Mouse (Mus musculus): ENCODE results near the gene Hif3a.
"Not testable (repeated sequence)": the region's sequence is repeated elsewhere in the genome, so short reads cannot be mapped to it uniquely, and the experiment has no call there.

Gene Hif3a

GRCm38 (mm10) chr7:17062389-17062788 lies at the start of gene Hif3a:
Gene Hif3a, minus strand, starts transcription at chr7:17062427.
- DNase-seq, result peak; percentile 90

GRCm38 (mm10) chr7:17101631-17102030 lies 39.4 kb upstream of the Hif3a start:
- not testable (repeated sequence) for DNase-seq

- DNase-seq, result peak; percentile 8
Observed at GRCm38 (mm10) chr7:17091280-17091679, 29.1 kb upstream of the Hif3a start.

GRCm38 (mm10) chr7:17090058-17090585 lies 27.9 kb upstream of the Hif3a start:
- no peak for DNase-seq

GRCm38 (mm10) chr7:17087731-17088130 lies 25.5 kb upstream of the Hif3a start:
- no peak for DNase-seq

GRCm38 (mm10) chr7:17082766-17083165 lies 20.5 kb upstream of the Hif3a start:
- no peak for DNase-seq

GRCm38 (mm10) chr7:17078076-17078654 lies 15.9 kb upstream of the Hif3a start:
- DNase-seq, result no peak

GRCm38 (mm10) chr7:17076542-17076941 lies 14.3 kb upstream of the Hif3a start:
- no peak for DNase-seq

- DNase-seq, result peak; percentile 89
Observed at GRCm38 (mm10) chr7:17073904-17074615, 11.8 kb upstream of the Hif3a start, which contains the start of gene Psg16. Gene Psg16, plus strand, starts transcription at chr7:17074040.

GRCm38 (mm10) chr7:17073513-17073903 lies 11.3 kb upstream of the Hif3a start:
- no peak for DNase-seq

GRCm38 (mm10) chr7:17067651-17068050 lies 5.4 kb upstream of the Hif3a start:
- DNase-seq, result not testable (repeated sequence)

GRCm38 (mm10) chr7:17067000-17067399 lies 4.8 kb upstream of the Hif3a start:
- DNase-seq, result no peak

GRCm38 (mm10) chr7:17066412-17066811 lies 4.2 kb upstream of the Hif3a start:
- peak; percentile 83 for DNase-seq

GRCm38 (mm10) chr7:17065620-17066019 lies 3.4 kb upstream of the Hif3a start:
- DNase-seq, result no peak

- DNase-seq, result peak; percentile 48
Observed at GRCm38 (mm10) chr7:17062845-17063244, 618 bp upstream of the Hif3a start.

GRCm38 (mm10) chr7:17060782-17061605 lies 1.2 kb downstream of the Hif3a start:
- DNase-seq, result peak; percentile 36

- peak; percentile 95 for DNase-seq
Observed at GRCm38 (mm10) chr7:17060031-17060781, 2.0 kb downstream of the Hif3a start.

- no peak for DNase-seq
Observed at GRCm38 (mm10) chr7:17059463-17059844, 2.8 kb downstream of the Hif3a start.

- DNase-seq, result peak; percentile 93
Observed at GRCm38 (mm10) chr7:17058816-17059462, 3.3 kb downstream of the Hif3a start.

GRCm38 (mm10) chr7:17058071-17058689 lies 4.0 kb downstream of the Hif3a start:
- peak; percentile 86 for DNase-seq
